Mouse (Mus musculus) midbrain, embryonic 12.5 days (tissue): ENCODE data around the gene Neurog2. TPM values are rescaled to one million over a fixed set of nuclear protein-coding genes. Genes with fewer than 3 reads are reported as not detected.
A peak's percentile ranks its signal among the peaks of the same experiment; 100 is the strongest.

Experiments used
- ATAC-seq: fragments of 200-750 bp; cut with Nextera tagmentation; 2 replicates; pipeline ENCODE4 v1.8.0; 2017; ENCODE audit warnings: low read depth, moderate TSS enrichment, moderate library complexity; ENCODE audit not compliant: low FRiP score
- H3K27ac ChIP-seq: fragments of 300-500 bp; sonication (generic); replicated peaks from 2 replicates; pipeline ENCODE4 v1.5.1; 2016; ENCODE audit warnings: mild to moderate bottlenecking
- H3K27me3 ChIP-seq: fragments of 300-500 bp; sonication (generic); 2 replicates; pipeline ENCODE4 v1.6.1; 2016; ENCODE audit warnings: mild to moderate bottlenecking
- H3K36me3 ChIP-seq: fragments of 300-500 bp; sonication (generic); 2 replicates; pipeline ENCODE4 v1.6.1; 2016
- H3K4me1 ChIP-seq: fragments of 300-500 bp; sonication (generic); 2 replicates; pipeline ENCODE4 v1.6.1; 2016
- H3K4me2 ChIP-seq: fragments of 300-500 bp; sonication (generic); replicated peaks from 2 replicates; pipeline ENCODE4 v1.6.1; 2016; ENCODE audit warnings: mild to moderate bottlenecking, moderate library complexity
- H3K4me3 ChIP-seq: fragments of 300-500 bp; sonication (generic); 2 replicates; pipeline ENCODE4 v1.5.1; 2016; ENCODE audit warnings: mild to moderate bottlenecking
- H3K9ac ChIP-seq: fragments of 300-500 bp; sonication (generic); replicated peaks from 2 replicates; pipeline ENCODE4 v1.6.1; 2016; ENCODE audit warnings: mild to moderate bottlenecking, moderate library complexity
- H3K9me3 ChIP-seq: fragments of 300-500 bp; sonication (generic); 2 replicates; pipeline ENCODE4 v1.6.1; 2016; ENCODE audit warnings: mild to moderate bottlenecking
- WGBS: fragments of 180-500 bp; shearing (Covaris S2); methylation state at CpG from one replicate; pipeline ENCODE4 v1.1.7; 2016; 5-methylcytosine and 5-hydroxymethylcytosine counted together
- polyA plus RNA-seq: library from polyadenylated mRNA; unstranded; fragments of >200 nt; fragmentation: Nextera tagmentation; extraction: Ambion mirVana; gene quantifications from 2 replicates; pipeline ENCODE4 v1.2.1, GENCODE M21; 2016

Neurog2 gene
- polyA plus RNA-seq, 1 experiment from 2014 or later, result 83.0 TPM

DNA sequence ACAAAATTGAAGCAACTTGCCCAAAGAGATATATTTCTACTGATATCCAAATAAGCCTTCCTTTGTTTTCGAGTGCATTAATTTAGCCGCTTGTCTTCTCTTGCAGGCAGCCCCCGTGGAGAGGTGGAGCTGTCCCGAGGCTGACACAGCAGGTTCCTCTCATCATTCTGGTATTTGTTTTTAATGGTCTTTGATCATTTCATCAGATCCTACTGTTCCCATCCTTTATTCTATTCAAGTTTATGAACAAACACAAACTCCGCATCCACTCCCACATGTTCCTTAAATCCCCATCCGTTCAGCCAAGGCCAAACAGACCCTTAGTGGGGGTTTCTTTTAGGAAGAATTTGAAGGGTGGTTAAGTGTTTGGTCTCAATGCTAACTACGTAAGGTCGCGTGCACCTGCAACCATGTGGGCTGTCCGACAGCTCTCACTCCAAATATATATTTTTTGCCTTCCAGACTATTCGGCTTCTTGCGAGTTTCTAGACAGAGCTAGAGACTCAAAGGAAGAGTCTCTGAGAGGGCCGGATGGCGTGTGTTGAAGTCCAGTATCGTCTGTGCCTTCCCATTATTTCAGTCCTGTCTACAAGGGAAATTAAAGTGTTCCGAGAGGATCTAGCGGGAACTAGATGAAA is 2.1 kb upstream of the Neurog2 start:
- no peak for ATAC-seq
- Histone ChIP-seq H3K9me3 (no peaks in the 10 kb centered on the region), H3K9ac (no peak overlapping the region), H3K4me2 (peak overlapping the region; percentile 70), H3K4me1 (peaks cover 70% of the 10 kb centered on the region), H3K4me3 (0 out of 2 replicates have a peak overlapping the region, but pooled peaks have one; percentile 5), H3K36me3 (no peaks in the 10 kb centered on the region), H3K27ac (0 out of 2 replicates have a peak overlapping the region, but pooled peaks have one; percentile 92), H3K27me3 (peaks cover 88% of the 10 kb centered on the region)
- WGBS, result 1% methylated on average over 17 of the region's 17 CpGs

DNA sequence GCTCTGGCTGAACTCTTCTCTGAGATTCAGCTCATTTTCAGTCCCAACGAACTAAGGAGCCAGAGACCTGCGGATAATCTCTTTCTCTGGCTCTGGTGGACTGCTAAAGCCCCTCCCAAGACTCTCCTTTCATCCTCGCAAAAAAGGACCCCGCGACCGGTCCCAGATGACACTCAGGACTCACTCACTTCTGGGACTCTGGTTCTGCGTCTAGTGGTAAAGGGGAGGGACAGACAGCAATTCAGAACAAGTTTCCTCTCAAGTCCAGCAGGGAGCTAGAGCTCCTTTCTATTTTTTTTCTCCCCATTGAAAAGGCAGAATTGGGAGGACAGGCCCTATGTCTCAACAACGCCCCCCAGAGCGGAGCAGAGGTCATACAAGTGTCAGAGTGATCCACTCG is 1.4 kb upstream of the Neurog2 start:
- Histone ChIP-seq H3K9ac (no peak overlapping the region), H3K4me3 (peak overlapping the region; percentile 5; the same call in 1 of the 2 replicates), H3K4me2 (peak overlapping the region; percentile 70), H3K4me1 (peaks cover 65% of the 10 kb centered on the region), H3K36me3 (no peaks in the 10 kb centered on the region), H3K27me3 (peaks cover 88% of the 10 kb centered on the region), H3K9me3 (no peaks in the 10 kb centered on the region), H3K27ac (peak overlapping the region; percentile 92; the same call in 1 of the 2 replicates)
- no peak for ATAC-seq
- WGBS, result under 1% methylated on average over 10 of the region's 10 CpGs

DNA sequence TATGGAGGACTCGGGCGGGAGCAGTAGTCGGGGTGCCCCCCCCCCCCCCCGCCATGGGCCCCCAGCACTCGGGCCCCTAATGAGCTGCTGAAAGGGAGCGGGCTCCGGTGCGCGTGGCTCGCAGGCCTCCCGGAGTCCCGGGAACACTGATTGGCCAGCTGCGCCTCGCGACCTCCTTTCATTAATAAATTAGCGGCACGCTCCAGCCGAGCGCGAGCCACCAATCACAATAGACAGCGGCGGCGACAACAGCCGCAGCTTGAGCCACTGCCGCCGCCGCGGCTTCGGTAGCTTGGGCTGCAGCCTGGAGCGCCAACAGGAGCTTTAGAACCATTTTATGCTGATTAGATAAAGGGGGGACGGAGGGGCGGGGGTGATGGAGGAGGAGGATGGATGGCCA is 404 bp upstream of the Neurog2 start:
- peak overlapping the region; percentile 70 for H3K4me2 ChIP-seq
- no peaks in the 10 kb centered on the region for H3K9me3 ChIP-seq
- no peaks in the 10 kb centered on the region for H3K36me3 ChIP-seq
- WGBS, result under 1% methylated on average over 27 of the region's 32 CpGs
- peak overlapping the region; percentile 37; the same call in 1 of the 2 replicates for H3K9ac ChIP-seq
- peaks cover 56% of the 10 kb centered on the region for H3K4me1 ChIP-seq
- H3K4me3 ChIP-seq, result peak overlapping the region; percentile 58
- H3K27ac ChIP-seq, result peak overlapping the region; percentile 92
- peaks cover 88% of the 10 kb centered on the region for H3K27me3 ChIP-seq
- peak; percentile 83 for ATAC-seq

DNA sequence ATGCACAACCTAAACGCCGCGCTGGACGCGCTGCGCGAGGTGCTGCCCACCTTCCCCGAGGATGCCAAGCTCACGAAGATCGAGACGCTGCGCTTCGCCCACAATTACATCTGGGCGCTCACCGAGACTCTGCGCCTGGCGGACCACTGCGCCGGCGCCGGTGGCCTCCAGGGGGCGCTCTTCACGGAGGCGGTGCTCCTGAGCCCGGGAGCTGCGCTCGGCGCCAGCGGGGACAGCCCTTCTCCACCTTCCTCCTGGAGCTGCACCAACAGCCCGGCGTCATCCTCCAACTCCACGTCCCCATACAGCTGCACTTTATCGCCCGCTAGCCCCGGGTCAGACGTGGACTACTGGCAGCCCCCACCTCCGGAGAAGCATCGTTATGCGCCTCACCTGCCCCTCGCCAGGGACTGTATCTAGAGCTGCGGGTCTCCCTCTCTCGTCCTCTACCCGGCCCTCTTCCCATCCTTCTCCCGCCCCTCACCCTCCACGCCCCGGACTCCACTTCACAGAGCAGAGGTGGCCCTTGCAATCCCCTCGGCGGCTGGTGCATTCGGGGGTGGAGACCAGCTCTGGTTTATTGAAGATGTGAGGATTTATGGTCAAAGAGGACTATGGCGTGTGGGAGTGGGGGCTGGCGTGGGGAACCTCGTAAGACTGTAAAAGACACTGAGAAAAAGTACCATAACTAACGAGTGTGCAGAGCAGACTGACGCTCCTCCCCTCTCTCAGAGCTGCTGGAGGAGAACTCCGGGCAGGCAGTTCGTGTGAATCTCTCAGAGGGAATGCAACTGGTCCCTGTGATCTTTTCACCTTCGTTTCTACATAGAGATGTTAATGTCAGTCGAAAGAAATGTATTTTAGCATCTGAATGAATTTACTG is 1.4 kb downstream of the Neurog2 start:
- under 1% methylated on average over 57 of the region's 58 CpGs for WGBS
- Histone ChIP-seq H3K36me3 (no peaks in the 10 kb centered on the region), H3K4me3 (peak overlapping the region; percentile 58), H3K4me1 (peaks cover 45% of the 10 kb centered on the region), H3K27me3 (peaks cover 91% of the 10 kb centered on the region), H3K9me3 (no peaks in the 10 kb centered on the region), H3K27ac (peak overlapping the region; percentile 92), H3K4me2 (peak overlapping the region; percentile 70), H3K9ac (peak overlapping the region; percentile 77)
- ATAC-seq, result peak; percentile 52

DNA sequence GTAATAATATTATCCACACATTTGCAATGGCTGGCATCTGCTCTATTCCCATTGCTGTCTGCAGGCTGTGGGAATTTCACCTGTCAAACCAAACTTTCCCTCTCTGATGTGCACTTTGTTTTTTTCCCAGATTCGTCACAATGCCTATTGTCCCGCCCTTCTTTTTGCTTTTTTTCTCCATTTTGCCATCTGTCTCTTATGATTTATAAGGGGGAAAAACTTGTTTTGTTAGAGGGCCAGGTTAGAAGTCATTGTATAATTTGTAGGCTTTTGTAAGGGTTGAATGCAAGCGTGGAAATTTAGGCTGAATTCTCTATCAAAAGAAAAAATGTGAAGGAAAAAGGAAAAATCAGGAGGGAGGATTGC is 2.0 kb downstream of the Neurog2 start:
- peak overlapping the region; percentile 92 for H3K27ac ChIP-seq
- peaks cover 91% of the 10 kb centered on the region for H3K27me3 ChIP-seq
- H3K9ac ChIP-seq, result peak overlapping the region; percentile 77; the same call in 1 of the 2 replicates
- H3K4me2 ChIP-seq, result peak overlapping the region; percentile 70
- no peaks in the 10 kb centered on the region for H3K36me3 ChIP-seq
- peaks cover 51% of the 10 kb centered on the region for H3K4me1 ChIP-seq
- no peak for ATAC-seq
- H3K4me3 ChIP-seq, result peak overlapping the region; percentile 58
- H3K9me3 ChIP-seq, result no peaks in the 10 kb centered on the region
- 2% methylated on average over 3 of the region's 3 CpGs for WGBS

- H3K27me3 ChIP-seq, result peaks cover 88% of the 10 kb centered on the region
- no peaks in the 10 kb centered on the region for H3K9me3 ChIP-seq
- peak overlapping the region; percentile 41 for H3K4me2 ChIP-seq
- no peaks in the 10 kb centered on the region for H3K36me3 ChIP-seq
- H3K4me3 ChIP-seq, result peak overlapping the region; percentile 15; the same call in 1 of the 2 replicates
- H3K27ac ChIP-seq, result peak overlapping the region; percentile 73
- no peak overlapping the region for H3K9ac ChIP-seq
- WGBS, result under 1% methylated on average over 36 of the region's 36 CpGs
- ATAC-seq, result peak; percentile 83
- peaks cover 42% of the 10 kb centered on the region for H3K4me1 ChIP-seq
Measured at GRCm38 (mm10) chr3:127639875-127640761, 7.2 kb downstream of the Neurog2 start.

DNA sequence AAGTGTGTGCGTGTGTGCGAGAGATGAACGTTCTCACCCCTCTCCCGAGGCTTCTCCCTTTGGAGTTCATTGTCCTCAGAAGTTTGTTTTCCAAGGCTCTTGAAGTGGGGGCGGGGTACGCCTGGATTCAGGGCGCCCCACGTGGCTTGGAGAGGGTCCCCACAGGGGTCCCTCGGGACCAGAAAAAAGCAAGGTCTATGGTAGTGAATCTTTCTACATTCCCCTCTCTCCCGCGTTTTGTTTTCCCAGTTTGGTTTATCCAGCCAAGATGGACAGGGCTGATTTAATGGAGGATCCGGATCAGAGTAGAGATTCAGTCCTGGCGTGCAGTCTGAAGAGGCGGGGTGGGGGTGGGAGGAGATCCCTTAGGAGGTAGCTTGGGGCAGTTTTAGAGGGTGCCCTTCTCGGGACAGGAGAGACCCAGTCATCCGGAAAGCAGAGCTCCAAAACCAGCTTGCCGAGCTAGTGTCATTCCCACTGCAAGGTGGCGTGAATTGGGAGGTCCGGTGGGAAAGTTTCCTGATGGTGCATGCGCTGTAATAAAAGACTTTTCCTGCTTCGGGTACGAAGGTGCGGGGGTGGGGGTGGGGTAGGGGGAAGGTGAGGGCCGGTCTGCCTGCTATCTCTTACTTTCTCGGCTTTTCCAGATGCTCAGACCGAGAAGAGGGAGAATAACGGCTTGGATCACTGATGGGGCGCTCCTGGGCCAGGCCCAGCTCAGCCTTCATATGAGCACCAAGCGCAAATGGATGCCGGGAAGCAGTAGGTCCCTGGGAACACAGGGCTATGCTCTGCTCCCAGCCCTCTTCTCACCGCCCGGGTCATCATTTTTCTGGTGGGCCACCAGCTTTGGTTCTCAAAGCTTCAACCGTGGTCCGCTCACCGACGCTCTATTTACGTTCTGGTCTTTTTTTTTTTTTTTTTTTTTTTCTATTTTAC is 8.1 kb downstream of the Neurog2 start:
- peak; percentile 34 for ATAC-seq
- no peaks in the 10 kb centered on the region for H3K36me3 ChIP-seq
- H3K4me3 ChIP-seq, result 0 out of 2 replicates have a peak overlapping the region, but pooled peaks have one; percentile 10
- no peaks in the 10 kb centered on the region for H3K9me3 ChIP-seq
- H3K9ac ChIP-seq, result peak overlapping the region; percentile 24; the same call in 1 of the 2 replicates
- peak overlapping the region; percentile 73 for H3K27ac ChIP-seq
- peaks cover 50% of the 10 kb centered on the region for H3K4me1 ChIP-seq
- H3K4me2 ChIP-seq, result peak overlapping the region; percentile 41
- 2% methylated on average over 37 of the region's 37 CpGs for WGBS
- H3K27me3 ChIP-seq, result peaks cover 93% of the 10 kb centered on the region

GRCm38 (mm10) chr3:127642211-127642610 is 9.3 kb downstream of the Neurog2 start:
- no peak overlapping the region for H3K9ac ChIP-seq

DNA sequence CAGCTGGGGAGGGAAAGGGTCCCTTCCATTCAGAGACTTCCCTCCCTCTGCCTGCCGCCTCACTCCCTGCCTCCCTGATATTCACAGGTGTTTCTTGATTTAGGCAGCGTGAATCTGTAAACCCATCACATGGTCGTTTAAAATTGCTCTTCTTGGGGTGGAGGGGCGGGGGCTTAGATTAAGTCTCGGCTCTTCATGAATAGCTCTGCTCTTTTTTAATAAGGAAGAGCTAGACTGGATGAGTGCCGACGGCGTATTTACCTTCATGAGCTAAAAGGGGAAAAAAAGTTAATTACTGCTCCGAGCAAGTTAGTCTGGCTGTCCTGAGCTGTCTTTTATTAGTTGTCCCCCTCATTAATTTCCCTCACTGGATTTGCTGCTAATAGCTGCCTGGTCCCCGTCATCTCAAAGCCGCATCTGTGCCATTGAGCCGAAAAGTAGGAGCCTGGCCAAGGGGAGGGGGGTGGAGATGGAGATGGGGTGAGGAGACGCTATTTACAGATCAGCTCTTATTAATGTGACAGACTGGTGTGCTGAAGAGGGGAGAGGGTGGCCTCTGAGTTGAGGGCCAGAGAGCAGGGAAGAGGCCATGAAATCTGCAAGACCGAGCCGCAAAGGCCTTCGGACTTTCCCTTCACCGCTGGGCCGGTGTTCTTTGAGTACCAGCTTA is 13.4 kb downstream of the Neurog2 start:
- peaks cover 90% of the 10 kb centered on the region for H3K27me3 ChIP-seq
- H3K9me3 ChIP-seq, result no peaks in the 10 kb centered on the region
- peak; percentile 81 for ATAC-seq
- H3K4me2 ChIP-seq, result 0 out of 2 replicates have a peak overlapping the region, but pooled peaks have one; percentile 17
- no peak overlapping the region for H3K9ac ChIP-seq
- H3K27ac ChIP-seq, result peak overlapping the region; percentile 35
- no peak overlapping the region for H3K4me3 ChIP-seq
- WGBS, result 34% methylated on average over 18 of the region's 18 CpGs
- H3K4me1 ChIP-seq, result peaks cover 33% of the 10 kb centered on the region
- no peaks in the 10 kb centered on the region for H3K36me3 ChIP-seq

More at GRCm38 (mm10) chr3:127642211-127642610, 9.3 kb downstream of the Neurog2 start:
- peak overlapping the region; percentile 21 for H3K4me2 ChIP-seq
- 3% methylated on average over 5 of the region's 5 CpGs for WGBS
- H3K27ac ChIP-seq, result peak overlapping the region; percentile 39; the same call in 1 of the 2 replicates
- no peaks in the 10 kb centered on the region for H3K36me3 ChIP-seq
- no peak for ATAC-seq
- peaks cover 95% of the 10 kb centered on the region for H3K27me3 ChIP-seq
- peaks cover 57% of the 10 kb centered on the region for H3K4me1 ChIP-seq
- no peak overlapping the region for H3K4me3 ChIP-seq
- no peaks in the 10 kb centered on the region for H3K9me3 ChIP-seq
